Mouse (Mus musculus) bone marrow, adult 2 months (tissue): Measurements from ENCODE around the gene Atp2c1.

Experiments
- CTCF ChIP-seq: fragments of 200-500 bp; IDR thresholded peaks from 2 replicates; pipeline ENCODE4 v1.5.1; 2011; ENCODE audit warnings: low read length, control low read depth; ENCODE audit not compliant: control insufficient read depth, insufficient read depth
- POLR2A ChIP-seq: fragments of 200-500 bp; IDR thresholded peaks from 2 replicates; pipeline ENCODE4 v1.6.1; 2011; ENCODE audit warnings: low read depth, mild to moderate bottlenecking, control low read depth, low read length, borderline replicate concordance; ENCODE audit not compliant: control insufficient read depth

- TF ChIP-seq CTCF (no peak), POLR2A (no peak)
These were observed 10.4 kb upstream of the Atp2c1 start for GRCm38 (mm10) chr9:105537473-105537872.
